Mouse (Mus musculus) kidney, postnatal 0 days (tissue): ENCODE results near the gene Nbl1. TPM values are rescaled to one million over a fixed set of nuclear protein-coding genes. Genes with fewer than 3 reads are reported as not detected.
A peak's percentile ranks its signal among the peaks of the same experiment; 100 is the strongest.

ENCODE experiments used
- ATAC-seq: fragments of 200-750 bp; cut with Nextera tagmentation; replicated peaks from 2 replicates; pipeline ENCODE4 v1.8.0; 2017; ENCODE audit warnings: low read depth, moderate number of reproducible peaks, moderate TSS enrichment, moderate library complexity; ENCODE audit not compliant: low FRiP score
- DNase-seq: peaks from one replicate; pipeline ENCODE4 v3.0.0-alpha.2; 2016; ENCODE audit warnings: low spot score
- H3K27ac ChIP-seq: fragments of 300-500 bp; sonication (generic); 2 replicates; pipeline ENCODE4 v1.5.1; 2014; ENCODE audit warnings: mild to moderate bottlenecking
- H3K27me3 ChIP-seq: fragments of 300-500 bp; sonication (generic); 2 replicates; pipeline ENCODE4 v1.6.1; 2014; ENCODE audit warnings: low read length, mixed read lengths; ENCODE audit not compliant: insufficient read depth
- H3K36me3 ChIP-seq: fragments of 300-500 bp; sonication (generic); 2 replicates; pipeline ENCODE4 v1.6.1; 2014; ENCODE audit warnings: low read length, mixed read lengths; ENCODE audit not compliant: insufficient read depth
- H3K4me1 ChIP-seq: fragments of 300-500 bp; sonication (generic); replicated peaks from 2 replicates; pipeline ENCODE4 v1.6.1; 2014; ENCODE audit warnings: antibody characterized with exemption, low read length, mixed read lengths; ENCODE audit not compliant: insufficient read depth
- H3K4me2 ChIP-seq: fragments of 300-500 bp; sonication (generic); 2 replicates; pipeline ENCODE4 v1.6.1; 2014; ENCODE audit warnings: mild to moderate bottlenecking, low read length, moderate library complexity, mixed read lengths
- H3K4me3 ChIP-seq: fragments of 300-500 bp; sonication (generic); replicated peaks from 2 replicates; pipeline ENCODE4 v1.5.1; 2014; ENCODE audit warnings: low read depth, low read length
- H3K9ac ChIP-seq: fragments of 300-500 bp; sonication (generic); 2 replicates; pipeline ENCODE4 v1.6.1; 2014; ENCODE audit warnings: low read depth, low read length
- H3K9me3 ChIP-seq: fragments of 300-500 bp; sonication (generic); replicated peaks from 2 replicates; pipeline ENCODE4 v1.6.1; 2016; ENCODE audit warnings: low read length, inconsistent platforms, mixed read lengths
- CTCF ChIP-seq: IDR thresholded peaks from 2 replicates; pipeline ENCODE4 v1.5.1; 2016; ENCODE audit warnings: antibody characterized with exemption, low read depth, mild to moderate bottlenecking, moderate library complexity
- WGBS: fragments of 180-500 bp; shearing (Covaris S2); extraction: QIAGEN DNeasy Blood & Tissue Kit; methylation state at CpG from one replicate; pipeline ENCODE4 v1.1.7; 2014; 5-methylcytosine and 5-hydroxymethylcytosine counted together
- polyA plus RNA-seq: library from polyadenylated mRNA; unstranded; fragments of >200 nt; fragmentation: Nextera tagmentation; extraction: Ambion mirVana; gene quantifications from 2 replicates; pipeline ENCODE4 v1.2.1, GENCODE M21; 2015

Nbl1 gene
- polyA plus RNA-seq, 1 experiment from 2014 or later = 39.4 TPM

DNA sequence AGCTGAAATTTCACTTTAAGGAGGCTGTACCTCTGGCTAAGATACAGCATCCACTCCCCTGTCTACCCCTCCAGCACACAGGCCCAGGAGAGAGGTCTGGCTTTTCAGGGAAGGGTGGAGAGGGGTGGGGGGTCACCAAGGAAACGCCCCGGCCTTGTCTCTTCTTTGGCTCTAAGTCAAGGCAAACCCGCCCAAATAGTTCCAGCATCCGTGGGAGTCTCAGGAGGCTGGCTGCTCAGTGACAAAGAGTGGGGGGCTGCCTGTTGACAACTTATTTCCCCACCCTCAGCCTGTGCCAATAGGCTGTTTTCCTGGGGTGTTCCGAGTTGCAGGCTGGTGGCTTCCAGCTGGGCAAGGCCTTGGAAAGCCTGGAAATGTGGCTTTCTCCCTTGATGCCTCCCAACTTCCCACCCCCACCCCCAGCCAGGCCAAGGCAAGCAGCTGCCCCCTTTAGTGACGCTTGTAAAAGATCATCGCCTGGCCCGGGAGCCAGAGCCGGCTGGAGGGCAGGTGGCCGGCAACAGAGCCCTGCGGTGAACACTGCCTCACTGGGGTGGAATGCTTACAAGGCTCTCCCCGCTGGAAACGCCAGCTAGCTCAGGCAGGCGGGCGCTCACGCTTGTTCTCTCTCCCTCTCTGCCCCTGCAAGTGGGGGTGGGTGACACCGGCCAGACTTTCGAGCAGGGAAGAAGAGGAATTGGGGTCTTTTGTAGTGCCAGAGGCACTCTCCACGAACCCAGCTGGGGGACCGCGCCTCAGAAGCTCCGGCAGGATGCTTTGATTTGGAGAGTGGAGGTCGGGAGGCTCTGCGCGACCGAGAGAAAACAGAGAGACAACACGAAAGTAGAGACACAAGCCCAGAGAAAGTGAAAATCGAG is 1.1 kb downstream of the Nbl1 start:
- no peak overlapping the region for H3K27ac ChIP-seq

DNA sequence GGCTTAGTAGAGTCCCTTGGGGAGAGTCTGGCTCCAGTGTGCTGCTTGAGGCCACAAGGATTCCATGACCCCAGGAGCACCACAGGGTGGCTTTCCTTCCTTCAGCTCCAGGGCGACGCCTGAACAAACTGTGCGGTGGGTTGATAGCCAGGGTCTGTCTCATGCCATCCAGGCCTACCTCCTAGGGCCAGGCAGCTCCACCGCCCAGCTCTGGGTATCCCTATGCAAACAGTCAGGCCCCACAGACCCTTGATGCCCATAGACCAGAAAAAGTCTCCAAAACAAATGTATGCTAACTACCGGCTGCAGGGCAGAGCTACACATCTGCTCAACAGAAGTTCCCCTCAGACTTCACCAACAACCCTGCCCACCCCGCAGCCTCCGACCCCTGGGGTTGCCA is 1.7 kb downstream of the Nbl1 start:
- 51% methylated on average over 7 of the region's 7 CpGs for whole genome bisulfite sequencing
- no peak overlapping the region for H3K27ac ChIP-seq
- no peaks in the 10 kb centered on the region for H3K9me3 ChIP-seq
- DNase-seq (no peak), ATAC-seq (no peak)
- 0 out of 2 replicates have a peak overlapping the region, but pooled peaks have one; percentile 13 for H3K9ac ChIP-seq
- no peaks in the 10 kb centered on the region for H3K27me3 ChIP-seq
- H3K4me3 ChIP-seq = 0 out of 2 replicates have a peak overlapping the region, but pooled peaks have one; percentile 67
- peak overlapping the region; percentile 98 for H3K4me2 ChIP-seq
- no peaks in the 10 kb centered on the region for H3K36me3 ChIP-seq
- peaks cover 11% of the 10 kb centered on the region; the same call in 1 of the 2 replicates for H3K4me1 ChIP-seq
- TF ChIP-seq CTCF = no peak

More for the DNA sequence above, 1.1 kb downstream of the Nbl1 start:
- H3K4me1 ChIP-seq = peaks cover 11% of the 10 kb centered on the region; the same call in 1 of the 2 replicates
- peak overlapping the region; percentile 98 for H3K4me2 ChIP-seq
- WGBS = 5% methylated on average over 28 of the region's 28 CpGs
- H3K4me3 ChIP-seq = peak overlapping the region; percentile 67
- H3K9me3 ChIP-seq = no peaks in the 10 kb centered on the region
- peak; percentile 58 for DNase-seq
- H3K36me3 ChIP-seq = no peaks in the 10 kb centered on the region
- ATAC-seq = no peak
- no peaks in the 10 kb centered on the region for H3K27me3 ChIP-seq
- peak overlapping the region; percentile 78 for H3K9ac ChIP-seq
- TF ChIP-seq CTCF = no peak

DNA sequence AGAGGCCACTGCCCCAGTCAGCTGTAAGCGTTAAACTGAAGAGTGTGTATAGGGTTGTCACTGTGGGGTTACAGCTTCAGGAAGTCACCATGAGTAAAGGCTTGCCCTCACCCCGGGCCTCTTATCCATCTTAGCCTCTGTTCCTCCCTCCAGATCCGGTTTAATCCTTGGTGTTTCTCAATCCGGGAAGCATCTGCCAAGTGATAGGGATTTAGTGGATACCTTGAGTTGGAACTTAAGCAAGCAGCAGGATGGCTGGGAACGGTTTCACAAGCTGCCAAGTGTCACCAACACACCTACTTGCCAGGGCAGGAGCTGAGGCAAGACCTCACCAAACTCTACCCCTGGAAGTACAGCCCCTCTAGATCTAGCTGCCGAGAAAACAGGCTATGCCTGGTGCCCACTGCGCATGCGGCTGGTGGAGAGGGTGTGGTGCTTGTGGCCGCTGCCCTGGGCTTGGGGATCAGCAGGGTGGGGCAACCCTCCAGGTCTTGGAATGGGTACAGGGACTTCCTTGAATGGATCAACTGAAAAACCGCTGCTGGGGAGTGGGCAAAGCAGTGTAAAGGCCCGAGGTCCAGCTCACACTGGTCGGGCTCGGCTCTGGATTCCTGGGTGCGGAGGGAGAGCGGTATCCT is 2.4 kb downstream of the Nbl1 start:
- no peaks in the 10 kb centered on the region for H3K9me3 ChIP-seq
- DNase-seq (no peak), ATAC-seq (no peak)
- 73% methylated on average over 15 of the region's 15 CpGs for WGBS
- no peaks in the 10 kb centered on the region for H3K27me3 ChIP-seq
- H3K4me2 ChIP-seq = peak overlapping the region; percentile 98; the same call in 1 of the 2 replicates
- TF ChIP-seq CTCF = no peak
- no peak overlapping the region for H3K9ac ChIP-seq
- H3K4me3 ChIP-seq = no peak overlapping the region
- H3K27ac ChIP-seq = no peak overlapping the region
- peaks cover 11% of the 10 kb centered on the region; the same call in 1 of the 2 replicates for H3K4me1 ChIP-seq
- no peaks in the 10 kb centered on the region for H3K36me3 ChIP-seq

DNA sequence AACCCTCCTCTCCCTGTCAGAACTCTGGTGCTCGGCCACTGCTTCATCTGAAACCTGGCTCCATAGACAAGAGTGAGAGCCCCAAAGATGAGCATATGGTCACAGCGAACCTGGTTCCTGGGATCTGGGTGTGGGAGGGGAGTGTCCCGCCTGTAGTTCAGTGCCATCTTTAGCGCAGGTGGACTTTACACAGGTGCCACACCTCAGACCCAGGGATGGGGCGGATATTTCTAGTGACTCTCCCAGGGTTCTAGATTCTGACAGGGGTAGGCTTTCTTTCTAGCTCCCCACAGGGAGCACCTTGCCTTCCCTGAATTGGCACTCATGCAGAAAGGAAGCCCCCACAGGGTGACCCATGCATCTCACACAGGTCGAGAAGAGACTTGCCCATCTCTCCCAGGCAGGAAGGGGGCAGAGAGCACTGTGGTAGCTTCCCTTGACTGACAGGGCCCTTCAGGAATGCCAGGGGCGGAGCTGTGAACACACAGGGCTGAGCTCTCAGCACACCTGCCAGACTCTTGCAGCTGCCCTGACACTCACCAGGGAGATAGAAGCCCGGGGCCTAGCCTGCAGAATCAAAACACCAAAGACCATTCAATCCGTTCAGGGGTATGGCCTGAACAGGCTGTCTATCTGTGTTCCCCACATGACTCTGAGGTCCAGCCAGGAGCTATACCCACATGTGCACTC is 3.7 kb downstream of the Nbl1 start:
- WGBS = 69% methylated on average over 9 of the region's 9 CpGs
- peaks cover 11% of the 10 kb centered on the region; the same call in 1 of the 2 replicates for H3K4me1 ChIP-seq
- no peak for TF ChIP-seq CTCF
- H3K4me3 ChIP-seq = no peak overlapping the region
- no peaks in the 10 kb centered on the region for H3K27me3 ChIP-seq
- no peaks in the 10 kb centered on the region for H3K9me3 ChIP-seq
- no peak for ATAC-seq
- DNase-seq = no peak
- no peaks in the 10 kb centered on the region for H3K36me3 ChIP-seq
- H3K9ac ChIP-seq = no peak overlapping the region
- no peak overlapping the region for H3K27ac ChIP-seq
- H3K4me2 ChIP-seq = no peak overlapping the region

DNA sequence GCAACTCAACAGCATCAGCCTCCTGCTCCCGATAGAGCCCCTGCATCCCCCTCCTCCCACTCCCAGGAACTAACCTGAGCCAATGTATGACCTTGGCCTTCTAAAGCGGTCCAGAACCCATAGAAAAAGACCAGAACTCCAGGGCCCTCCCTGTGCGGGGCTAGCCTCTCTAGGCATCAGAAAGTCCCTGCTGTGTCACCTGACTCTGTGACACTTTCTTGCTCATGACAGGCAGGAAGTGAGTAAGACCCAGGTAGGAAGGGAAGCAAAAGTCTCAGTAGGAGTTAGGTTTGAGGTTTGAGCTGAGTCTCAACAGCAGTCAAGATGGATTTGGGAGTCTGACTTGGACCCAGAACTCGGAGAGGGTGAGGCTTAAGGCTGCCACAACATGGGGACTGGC is 5.8 kb downstream of the Nbl1 start:
- 60% methylated on average over 4 of the region's 4 CpGs for WGBS
- no peak overlapping the region for H3K4me2 ChIP-seq
- peaks cover 10% of the 10 kb centered on the region; the same call in 1 of the 2 replicates for H3K4me1 ChIP-seq
- H3K9me3 ChIP-seq = no peaks in the 10 kb centered on the region
- no peak overlapping the region for H3K27ac ChIP-seq
- H3K4me3 ChIP-seq = no peak overlapping the region
- ATAC-seq = no peak
- TF ChIP-seq CTCF = no peak
- no peaks in the 10 kb centered on the region for H3K27me3 ChIP-seq
- H3K9ac ChIP-seq = no peak overlapping the region
- no peak for DNase-seq
- H3K36me3 ChIP-seq = no peaks in the 10 kb centered on the region

DNA sequence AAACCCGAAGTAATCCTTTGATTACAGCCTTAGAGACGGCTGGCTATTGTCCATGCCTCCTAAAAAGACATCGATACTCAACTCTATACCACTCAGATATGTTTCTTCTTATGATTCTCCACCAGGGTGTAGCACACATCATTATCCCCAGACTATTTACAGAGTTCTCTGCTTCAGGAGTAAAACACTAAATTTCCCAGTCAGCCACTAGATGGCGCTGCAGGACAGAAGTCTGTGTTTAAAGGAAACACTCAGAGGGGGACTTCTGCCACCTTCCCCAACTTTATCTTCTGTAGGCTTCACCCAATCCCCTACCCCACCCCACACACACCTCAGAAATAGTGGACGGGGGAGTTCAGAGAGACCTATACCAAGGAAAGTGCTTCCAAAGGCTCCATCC is 6.8 kb downstream of the Nbl1 start:
- DNase-seq (peak; percentile 95), ATAC-seq (0 out of 2 replicates have a peak, but pooled peaks have one; percentile 26)
- Histone ChIP-seq H3K9ac (no peak overlapping the region), H3K36me3 (no peaks in the 10 kb centered on the region), H3K4me1 (0 out of 2 replicates have a peak, but pooled peaks cover 4% of the 10 kb centered on the region), H3K27ac (no peak overlapping the region), H3K4me2 (no peak overlapping the region), H3K4me3 (no peak overlapping the region), H3K27me3 (no peaks in the 10 kb centered on the region), H3K9me3 (no peaks in the 10 kb centered on the region)
- peak; percentile 97 for TF ChIP-seq CTCF
- WGBS = 16% methylated on average over 5 of the region's 5 CpGs
